Mouse (Mus musculus): Measurements from ENCODE around the gene Dynlt1b. TPM values are rescaled to one million over a fixed set of nuclear protein-coding genes. Genes with fewer than 3 reads are reported as not detected.
"Not testable (repeated sequence)": the region's sequence is repeated elsewhere in the genome, so short reads cannot be mapped to it uniquely, and the experiment has no call there.

Dynlt1b gene
- polyA plus RNA-seq, 1 experiment: 232 TPM

DNA sequence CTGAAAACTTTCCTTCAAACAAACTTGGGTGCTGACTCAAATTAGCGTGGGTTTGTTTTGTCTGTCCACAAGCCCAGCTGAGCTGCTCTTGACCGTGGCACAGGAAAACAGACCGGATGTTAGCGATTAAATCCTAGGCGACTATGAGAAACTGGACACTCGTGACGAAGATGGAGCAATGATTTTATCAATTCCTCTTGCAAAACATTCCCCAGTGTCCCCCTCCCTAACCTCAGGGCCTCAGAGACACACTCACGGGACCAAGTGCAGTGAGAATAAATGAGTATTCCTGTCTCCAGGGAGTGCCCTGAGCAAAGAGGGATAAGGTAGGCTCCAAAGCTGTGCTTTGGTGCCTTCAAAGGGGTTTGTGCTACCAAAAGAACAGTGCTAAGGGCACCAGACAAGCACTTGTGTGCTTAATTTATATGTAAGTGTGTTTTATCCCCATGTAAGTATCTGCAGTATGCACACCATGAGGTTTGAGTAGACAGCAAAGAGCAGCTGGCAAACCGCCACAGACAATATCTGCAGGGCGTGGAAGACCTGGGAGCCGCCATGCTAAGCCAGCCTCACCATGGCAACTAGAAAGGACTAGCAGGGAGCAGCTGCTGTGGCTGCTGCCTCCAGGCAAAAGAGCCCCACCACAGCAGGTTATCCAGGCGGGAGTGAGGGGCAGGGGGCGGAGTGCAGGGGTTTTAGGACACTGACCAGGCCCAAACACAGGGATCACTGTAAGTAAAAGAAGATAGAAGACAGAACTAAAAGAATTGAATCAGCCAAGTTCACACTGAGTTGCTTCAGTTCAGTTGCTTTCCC is 30.4 kb upstream of the Dynlt1b start:
- H3K36me3 ChIP-seq (ENCODE audit: control insufficient read depth, insufficient read depth); H3K4me3 ChIP-seq (ENCODE audit: insufficient read depth, poor library complexity, severe bottlenecking); H3K79me3 ChIP-seq (ENCODE audit: low read depth); H3K79me2 ChIP-seq (ENCODE audit: control insufficient read depth, insufficient read depth); H3ac ChIP-seq (ENCODE audit: control insufficient read depth, insufficient read length, low read depth); H3K27me3 ChIP-seq (ENCODE audit: control insufficient read depth, insufficient read depth, insufficient read length): not testable (repeated sequence)

DNA sequence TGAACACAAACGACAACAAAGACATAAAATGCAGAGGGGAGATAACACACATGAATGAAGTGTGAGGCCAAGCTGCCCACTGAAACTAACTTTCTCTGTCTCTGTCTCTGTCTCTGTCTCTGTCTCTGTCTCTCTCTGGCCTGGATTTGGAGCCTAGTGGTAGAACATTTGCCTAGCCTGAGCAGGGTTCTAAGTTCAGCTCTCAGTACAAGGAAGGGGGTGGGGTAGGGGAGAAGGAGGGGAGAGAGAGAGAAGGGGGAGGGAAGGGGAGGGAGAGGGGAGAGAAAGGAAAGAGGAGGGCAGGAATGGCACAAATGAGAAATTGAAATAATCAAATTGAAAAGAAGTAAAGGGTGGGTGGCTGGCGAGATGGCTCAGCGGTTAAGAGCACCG is 29.8 kb upstream of the Dynlt1b start:
- H3K36me3 ChIP-seq (ENCODE audit: control insufficient read depth, insufficient read depth); H3K79me3 ChIP-seq (ENCODE audit: low read depth); H3ac ChIP-seq (ENCODE audit: control insufficient read depth, insufficient read length, low read depth); H3K79me2 ChIP-seq (ENCODE audit: control insufficient read depth, insufficient read depth); H3K27me3 ChIP-seq (ENCODE audit: control insufficient read depth, insufficient read depth, insufficient read length); H3K4me3 ChIP-seq (ENCODE audit: insufficient read depth, poor library complexity, severe bottlenecking): not testable (repeated sequence)

DNA sequence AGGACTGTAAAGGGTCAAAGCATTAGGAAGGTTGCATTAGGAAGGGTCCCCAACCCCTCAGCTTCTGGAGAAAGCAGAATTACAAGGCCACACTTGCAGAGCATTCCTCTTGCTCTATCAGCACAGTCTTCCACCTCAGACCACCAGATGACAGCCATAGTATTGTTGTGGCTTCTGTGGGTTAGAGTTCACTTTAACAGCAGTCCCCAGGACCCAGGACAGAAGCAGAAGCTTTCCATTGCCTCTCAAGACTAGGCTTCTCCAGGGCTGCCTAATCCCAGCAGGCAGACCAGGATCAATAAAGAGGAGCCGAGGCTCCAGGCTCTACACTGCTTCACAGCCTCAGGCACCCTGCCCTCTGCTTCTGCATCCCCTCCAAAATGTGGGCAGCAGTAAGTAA is 25.4 kb upstream of the Dynlt1b start:
- not testable (repeated sequence) for H3K79me3 ChIP-seq (ENCODE audit: low read depth); H3K27me3 ChIP-seq (ENCODE audit: control insufficient read depth, insufficient read depth, insufficient read length); H3K79me2 ChIP-seq (ENCODE audit: control insufficient read depth, insufficient read depth); H3K4me3 ChIP-seq (ENCODE audit: insufficient read depth, poor library complexity, severe bottlenecking); H3K36me3 ChIP-seq (ENCODE audit: control insufficient read depth, insufficient read depth); H3ac ChIP-seq (ENCODE audit: control insufficient read depth, insufficient read length, low read depth)

DNA sequence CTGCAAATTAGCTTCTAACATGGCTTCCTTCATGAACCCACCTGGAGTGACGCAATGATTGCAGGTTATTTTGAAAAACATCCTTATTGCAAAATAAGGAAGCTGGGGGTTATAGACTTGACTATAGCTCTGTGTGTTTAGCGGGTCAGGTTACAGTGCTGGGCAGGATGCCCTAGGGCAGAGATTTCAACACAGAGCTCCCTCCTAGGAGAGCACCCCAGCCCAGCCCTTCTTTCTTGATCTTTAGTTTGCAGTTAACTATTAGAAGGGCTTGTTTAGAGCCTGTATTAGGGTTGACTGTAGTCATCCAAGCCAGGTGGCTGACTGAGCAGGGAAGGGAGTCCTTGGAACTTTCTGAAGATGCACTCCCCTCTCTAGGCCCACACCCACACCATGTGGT is 22.9 kb upstream of the Dynlt1b start:
- H3K79me3 ChIP-seq (ENCODE audit: low read depth); H3K79me2 ChIP-seq (ENCODE audit: control insufficient read depth, insufficient read depth); H3K36me3 ChIP-seq (ENCODE audit: control insufficient read depth, insufficient read depth); H3K27me3 ChIP-seq (ENCODE audit: control insufficient read depth, insufficient read depth, insufficient read length); H3ac ChIP-seq (ENCODE audit: control insufficient read depth, insufficient read length, low read depth); H3K4me3 ChIP-seq (ENCODE audit: insufficient read depth, poor library complexity, severe bottlenecking): not testable (repeated sequence)
- TF ChIP-seq CEBPB (IDR thresholded peaks at IDR 0.05; ENCODE audit: low read depth): peak; percentile 36

DNA sequence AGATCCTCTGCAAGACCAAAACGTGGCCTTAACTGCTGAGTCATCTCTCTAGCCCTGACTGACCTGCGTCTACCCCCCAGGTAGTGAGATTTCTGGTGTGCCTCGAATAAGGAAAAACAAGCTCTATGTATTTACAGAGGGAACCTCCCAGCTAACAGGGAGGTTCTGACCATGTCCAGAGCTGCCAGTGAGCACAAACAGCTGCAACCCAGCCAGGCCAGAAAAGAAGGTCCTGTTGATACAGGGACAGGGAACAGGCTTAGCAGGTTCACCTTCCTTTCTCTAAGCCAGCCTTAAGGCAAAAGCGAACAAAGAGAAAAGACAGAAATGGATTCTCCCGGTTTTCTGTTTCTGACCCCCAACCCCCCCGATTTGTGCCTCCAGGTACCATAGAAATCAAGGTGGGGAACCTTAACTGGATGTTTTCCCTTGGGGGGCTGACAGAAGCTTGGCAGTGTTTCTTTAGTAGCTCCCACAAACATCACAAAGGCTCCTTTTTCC is 19.1 kb upstream of the Dynlt1b start:
- H3K4me3 ChIP-seq (ENCODE audit: insufficient read depth, poor library complexity, severe bottlenecking); H3K27me3 ChIP-seq (ENCODE audit: control insufficient read depth, insufficient read depth, insufficient read length); H3K36me3 ChIP-seq (ENCODE audit: control insufficient read depth, insufficient read depth); H3K79me3 ChIP-seq (ENCODE audit: low read depth); H3ac ChIP-seq (ENCODE audit: control insufficient read depth, insufficient read length, low read depth); H3K79me2 ChIP-seq (ENCODE audit: control insufficient read depth, insufficient read depth): not testable (repeated sequence)

DNA sequence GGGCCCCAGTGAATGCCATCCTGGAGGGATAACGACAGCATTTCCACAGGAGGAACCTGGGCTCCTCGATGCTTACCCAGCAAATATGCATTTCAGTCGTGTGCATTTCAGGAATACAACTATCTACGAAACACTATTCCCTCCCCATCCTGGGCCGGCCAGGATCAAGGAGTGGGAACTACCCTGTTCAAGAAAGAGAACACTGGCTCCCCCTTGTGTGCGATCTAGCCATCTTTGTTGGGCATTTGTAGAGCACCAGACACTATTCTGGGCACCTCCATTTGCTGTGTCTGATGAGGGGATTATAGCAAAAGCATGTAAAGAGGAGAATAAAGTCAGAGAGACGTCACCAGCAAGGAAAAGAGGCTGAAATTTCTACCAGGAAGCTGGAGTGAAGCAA is 12.8 kb upstream of the Dynlt1b start:
- not testable (repeated sequence) for H3K36me3 ChIP-seq (ENCODE audit: control insufficient read depth, insufficient read depth); H3K27me3 ChIP-seq (ENCODE audit: control insufficient read depth, insufficient read depth, insufficient read length); H3K79me3 ChIP-seq (ENCODE audit: low read depth); H3K79me2 ChIP-seq (ENCODE audit: control insufficient read depth, insufficient read depth); H3K4me3 ChIP-seq (ENCODE audit: insufficient read depth, poor library complexity, severe bottlenecking); H3ac ChIP-seq (ENCODE audit: control insufficient read depth, insufficient read length, low read depth)

DNA sequence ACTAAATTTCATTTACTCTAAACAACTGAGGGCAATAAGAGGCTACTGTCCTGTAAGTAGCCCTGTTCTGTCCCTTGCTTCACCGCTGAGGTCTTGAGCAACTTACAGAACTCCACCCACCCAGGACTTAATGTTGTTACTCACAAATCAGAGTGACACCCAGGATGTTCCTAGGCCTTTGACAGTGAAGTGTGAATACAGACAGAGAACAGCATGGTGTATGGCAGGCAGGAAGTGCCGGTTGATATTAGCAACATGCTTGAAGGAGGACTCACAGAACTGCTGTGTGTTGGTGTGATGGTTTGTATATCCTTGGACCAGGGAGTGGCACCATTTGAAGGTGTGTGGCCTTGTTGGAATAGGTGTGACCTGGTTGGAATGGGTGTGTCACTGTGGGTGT is 9.4 kb upstream of the Dynlt1b start:
- H3K36me3 ChIP-seq (ENCODE audit: control insufficient read depth, insufficient read depth); H3K4me3 ChIP-seq (ENCODE audit: insufficient read depth, poor library complexity, severe bottlenecking); H3K79me3 ChIP-seq (ENCODE audit: low read depth); H3K27me3 ChIP-seq (ENCODE audit: control insufficient read depth, insufficient read depth, insufficient read length); H3K79me2 ChIP-seq (ENCODE audit: control insufficient read depth, insufficient read depth); H3ac ChIP-seq (ENCODE audit: control insufficient read depth, insufficient read length, low read depth): not testable (repeated sequence)

DNA sequence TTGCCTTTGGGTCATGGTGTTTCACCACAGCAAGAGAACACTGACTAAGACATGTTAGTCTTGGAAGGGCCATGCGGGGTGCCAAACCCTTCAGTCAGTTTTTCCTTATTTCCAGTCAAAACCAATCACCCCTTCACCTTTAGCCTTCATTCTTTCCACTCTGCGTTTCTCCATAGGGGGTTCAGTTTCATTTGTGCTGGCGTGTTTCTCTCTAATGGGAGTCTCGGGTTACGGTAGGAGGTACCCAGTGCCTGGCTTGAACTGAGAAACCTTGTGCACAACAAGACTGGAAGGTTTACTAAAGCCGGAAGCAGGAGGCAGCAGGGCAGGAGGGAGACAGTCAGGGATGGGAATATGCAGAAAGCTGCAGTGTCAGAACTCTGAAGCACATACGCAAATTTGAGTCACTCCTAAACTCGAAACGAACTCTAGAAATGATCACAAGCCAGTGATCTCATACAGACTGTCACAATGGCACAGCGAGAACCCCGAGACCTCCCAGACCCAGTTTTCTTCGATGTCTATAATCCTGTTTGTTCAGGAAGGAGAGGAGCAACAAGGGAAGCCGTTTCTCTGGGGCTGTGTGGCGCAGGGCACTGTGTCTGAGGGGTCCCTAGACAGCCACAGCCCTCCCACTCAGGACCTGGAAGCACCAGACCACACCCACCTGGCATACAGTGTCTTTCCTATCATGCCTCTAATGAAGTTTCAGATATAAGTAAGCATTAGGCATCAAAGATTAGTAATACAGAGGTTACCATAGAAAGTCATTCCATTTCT is 8.2 kb upstream of the Dynlt1b start:
- H3ac ChIP-seq (ENCODE audit: control insufficient read depth, insufficient read length, low read depth); H3K4me3 ChIP-seq (ENCODE audit: insufficient read depth, poor library complexity, severe bottlenecking); H3K36me3 ChIP-seq (ENCODE audit: control insufficient read depth, insufficient read depth); H3K79me3 ChIP-seq (ENCODE audit: low read depth); H3K79me2 ChIP-seq (ENCODE audit: control insufficient read depth, insufficient read depth); H3K27me3 ChIP-seq (ENCODE audit: control insufficient read depth, insufficient read depth, insufficient read length): not testable (repeated sequence)

DNA sequence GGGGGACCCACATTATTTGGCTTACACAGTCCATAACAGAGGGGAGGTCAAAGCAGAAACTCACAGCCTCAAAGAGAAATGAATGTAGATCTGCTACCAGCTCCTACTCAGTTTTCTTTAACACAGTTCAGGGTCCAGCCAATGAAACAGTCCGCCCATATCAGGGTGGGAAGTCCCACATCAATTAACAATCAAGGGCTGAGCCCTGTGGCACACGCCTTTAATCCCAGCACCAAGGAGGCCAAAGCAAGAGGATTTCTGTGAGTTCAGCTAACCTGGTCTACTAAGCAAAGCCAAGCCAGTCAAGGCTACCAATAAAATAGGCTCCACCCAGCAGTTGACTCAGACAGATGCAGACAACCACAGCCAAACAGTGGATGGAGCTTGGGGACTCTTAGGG is 7.5 kb upstream of the Dynlt1b start:
- H3K4me3 ChIP-seq (ENCODE audit: insufficient read depth, poor library complexity, severe bottlenecking); H3K27me3 ChIP-seq (ENCODE audit: control insufficient read depth, insufficient read depth, insufficient read length); H3K36me3 ChIP-seq (ENCODE audit: control insufficient read depth, insufficient read depth); H3K79me3 ChIP-seq (ENCODE audit: low read depth); H3ac ChIP-seq (ENCODE audit: control insufficient read depth, insufficient read length, low read depth); H3K79me2 ChIP-seq (ENCODE audit: control insufficient read depth, insufficient read depth): not testable (repeated sequence)

DNA sequence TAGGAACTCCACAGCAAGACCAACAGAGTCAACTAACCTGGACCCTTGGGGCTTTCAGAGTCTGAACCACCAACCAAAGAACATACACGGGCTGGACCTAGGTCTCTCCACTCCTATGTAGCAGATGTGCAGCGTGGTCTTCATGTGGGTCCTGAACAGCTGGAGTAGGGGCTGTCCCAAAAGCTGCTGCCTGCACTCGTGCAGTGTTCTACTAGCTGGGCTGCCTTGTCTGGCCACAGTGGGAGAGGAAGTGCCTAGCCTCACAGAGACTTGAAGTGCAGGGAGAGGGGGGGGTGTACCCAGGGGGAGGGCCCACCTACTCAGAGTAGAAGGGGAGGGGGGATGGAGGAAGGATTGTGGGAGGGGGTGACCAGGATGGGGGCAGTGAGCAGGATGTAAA is 7.1 kb upstream of the Dynlt1b start:
- H3K4me3 ChIP-seq (ENCODE audit: insufficient read depth, poor library complexity, severe bottlenecking); H3ac ChIP-seq (ENCODE audit: control insufficient read depth, insufficient read length, low read depth); H3K79me2 ChIP-seq (ENCODE audit: control insufficient read depth, insufficient read depth); H3K27me3 ChIP-seq (ENCODE audit: control insufficient read depth, insufficient read depth, insufficient read length); H3K79me3 ChIP-seq (ENCODE audit: low read depth); H3K36me3 ChIP-seq (ENCODE audit: control insufficient read depth, insufficient read depth): not testable (repeated sequence)

DNA sequence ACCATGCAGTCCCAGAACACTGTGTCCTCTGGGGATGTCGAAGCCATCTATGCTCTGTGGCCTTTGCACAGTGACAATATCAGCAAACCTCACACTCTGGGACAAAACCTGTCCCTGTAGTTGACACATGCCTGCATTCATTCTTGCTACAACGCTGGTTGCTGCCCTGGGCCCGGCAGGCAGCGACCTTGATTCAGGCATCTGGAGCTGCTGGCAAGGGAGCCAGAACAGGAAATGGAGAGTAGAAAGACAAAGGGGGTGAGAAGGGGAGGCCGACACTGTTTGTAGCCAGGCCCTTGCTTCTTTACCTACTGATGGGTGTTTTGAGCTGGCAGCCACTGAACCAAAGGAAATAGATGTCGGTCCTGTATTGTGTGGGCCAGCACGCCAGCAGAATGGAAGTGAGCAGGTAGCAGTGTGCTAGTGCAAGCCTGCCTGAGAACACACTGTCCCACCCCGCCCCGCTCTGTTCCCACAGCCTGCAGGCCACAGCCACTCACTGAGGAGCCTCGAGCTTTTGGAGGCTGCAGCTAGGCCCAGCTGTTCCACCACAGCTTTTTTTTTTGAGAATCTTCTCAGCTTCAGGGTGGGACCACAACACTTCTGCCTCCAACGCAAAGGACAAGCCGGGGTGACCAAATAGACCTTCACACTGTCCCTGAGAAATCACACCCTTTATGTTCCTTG is 5.5 kb upstream of the Dynlt1b start:
- not testable (repeated sequence) for H3K79me3 ChIP-seq (ENCODE audit: low read depth); H3K27me3 ChIP-seq (ENCODE audit: control insufficient read depth, insufficient read depth, insufficient read length); H3K36me3 ChIP-seq (ENCODE audit: control insufficient read depth, insufficient read depth); H3K4me3 ChIP-seq (ENCODE audit: insufficient read depth, poor library complexity, severe bottlenecking); H3K79me2 ChIP-seq (ENCODE audit: control insufficient read depth, insufficient read depth); H3ac ChIP-seq (ENCODE audit: control insufficient read depth, insufficient read length, low read depth)
